Mouse (Mus musculus) brain, embryonic 14.5 days (tissue): ENCODE results near the gene Mrtfb.

Experiments
- CTCF ChIP-seq: fragments of 200-500 bp; IDR thresholded peaks from 2 replicates; pipeline ENCODE4 v1.5.1; 2012; ENCODE audit warnings: inconsistent platforms, mild to moderate bottlenecking, moderate library complexity, borderline replicate concordance; ENCODE audit not compliant: insufficient read depth, insufficient read length; ENCODE audit errors: extremely low read depth
- POLR2A ChIP-seq: fragments of 200-500 bp; IDR thresholded peaks from 2 replicates; pipeline ENCODE4 v1.6.1; 2012; ENCODE audit warnings: mild to moderate bottlenecking, inconsistent platforms, borderline replicate concordance; ENCODE audit not compliant: poor library complexity, insufficient read depth, insufficient read length, severe bottlenecking; ENCODE audit errors: extremely low read depth

DNA sequence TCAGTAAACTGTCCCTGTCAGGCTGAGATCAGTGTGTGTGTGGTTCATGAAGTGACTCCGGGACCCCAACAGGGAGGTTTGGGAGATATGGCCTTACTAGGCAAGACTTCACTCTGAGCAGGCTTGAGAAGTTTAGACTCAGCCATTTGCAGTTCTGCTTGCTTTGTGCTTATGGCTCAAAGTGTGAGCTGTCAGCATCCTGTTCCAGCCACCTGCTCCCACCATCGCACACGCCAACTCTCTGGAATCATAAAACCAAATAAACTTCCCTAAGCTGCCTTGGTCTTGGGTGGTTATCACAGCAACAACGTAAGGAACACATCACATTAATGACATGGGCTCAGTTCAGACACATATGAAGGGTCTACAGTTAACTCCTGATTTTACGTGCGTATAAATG is 169.5 kb downstream of the Mrtfb start:
- no peak for TF ChIP-seq CTCF
- no peak for TF ChIP-seq POLR2A
